Mouse (Mus musculus) hematopoietic stem cell, adult 5-6 weeks (primary cell): ENCODE data around the gene Olfr641. TPM values are rescaled to one million over a fixed set of nuclear protein-coding genes. Genes with fewer than 3 reads are reported as not detected.

Source experiments
- ATAC-seq, 2 experiments: fragments of 125-278 bp in 1 of 2; replicated peaks in 1 of 2; 2 replicates each; pipeline ENCODE4 v1.8.0; 2016 to 2017; ENCODE audit warnings: inconsistent platforms in 2 of 2, mild to moderate bottlenecking in 2 of 2, moderate number of reproducible peaks in 2 of 2, low read depth in 1 of 2, moderate TSS enrichment in 1 of 2; ENCODE audit not compliant: low FRiP score in 2 of 2, poor library complexity in 2 of 2, severe bottlenecking in 2 of 2, insufficient read depth in 1 of 2, low TSS enrichment in 1 of 2
- total RNA-seq: library from RNA; stranded (forward); fragments of 172-1452, 232-1000 nt; gene quantifications from 2 replicates; pipeline ENCODE4 v1.2.3, GENCODE M21; 2017

Gene Olfr641
- total RNA-seq = not detected in 2 replicates

- ATAC-seq = no peak
Measured at GRCm38 (mm10) chr7:104035145-104035544, at the start of gene Olfr641. TSS of gene Olfr641 (plus strand) at chr7:104035445.

GRCm38 (mm10) chr7:103998446-103998845, 36.8 kb upstream of the Olfr641 start, which contains the start of gene Olfr638:
TSS of gene Olfr638 (plus strand) at chr7:103998746.
- no peak for ATAC-seq

GRCm38 (mm10) chr7:103999124-103999523, 36.1 kb upstream of the Olfr641 start:
- no peak for ATAC-seq

GRCm38 (mm10) chr7:104017203-104017602, 18.0 kb upstream of the Olfr641 start, which contains the start of gene Olfr639:
TSS of gene Olfr639 (minus strand) at chr7:104017303.
- ATAC-seq = no peak

GRCm38 (mm10) chr7:104018953-104019352, 16.3 kb upstream of the Olfr641 start:
- no peak; a peak in 1 of 4 replicates for ATAC-seq

- ATAC-seq = no peak; a peak in 1 of 4 replicates
Measured at GRCm38 (mm10) chr7:104021651-104022050, 13.6 kb upstream of the Olfr641 start.

GRCm38 (mm10) chr7:104025473-104025872, 9.8 kb upstream of the Olfr641 start, which contains the start of gene Olfr640:
TSS of gene Olfr640 (minus strand) at chr7:104025573.
- no peak for ATAC-seq

- ATAC-seq = no peak
Measured at GRCm38 (mm10) chr7:104026978-104027377, 8.3 kb upstream of the Olfr641 start.

GRCm38 (mm10) chr7:104050745-104051144, 15.5 kb downstream of the Olfr641 start:
- ATAC-seq = peak in 1 of 2 experiments; percentile 32; a peak in 1 of 4 replicates

- ATAC-seq = no peak
Measured at GRCm38 (mm10) chr7:104052566-104052965, 17.3 kb downstream of the Olfr641 start, which contains the start of gene Olfr642. TSS of gene Olfr642 (minus strand) at chr7:104052666.

GRCm38 (mm10) chr7:104059215-104059614, 24.0 kb downstream of the Olfr641 start:
- no peak for ATAC-seq

GRCm38 (mm10) chr7:104061345-104061744, 26.1 kb downstream of the Olfr641 start, which contains the start of gene 4930516K23Rik:
TSS of gene 4930516K23Rik (minus strand) at chr7:104061445.
- no peak for ATAC-seq

GRCm38 (mm10) chr7:104071769-104072168, 36.5 kb downstream of the Olfr641 start, which contains the start of gene Olfr644:
TSS of gene Olfr644 (minus strand) at chr7:104071869.
- ATAC-seq = no peak

GRCm38 (mm10) chr7:104085365-104085764, 50.1 kb downstream of the Olfr641 start, which contains the start of gene Olfr645:
TSS of gene Olfr645 (minus strand) at chr7:104085465.
- no peak for ATAC-seq

Other genes starting within 250 kb of the Olfr641 start
- not detected in 2 replicates for gene Olfr67, start 243.6 kb upstream of the Olfr641 start, total RNA-seq
- 14.9 and 19.7 TPM in 2 replicates for gene Hbb-bt, start 221.4 kb upstream of the Olfr641 start, total RNA-seq
- 47.4 and 80.7 TPM in 2 replicates for gene Hbb-bs, start 207.3 kb upstream of the Olfr641 start, total RNA-seq
- gene Hbb-bh2, start 194.9 kb upstream of the Olfr641 start, total RNA-seq = not detected in 2 replicates
- not detected in 2 replicates for gene Hbb-bh1, start 192.3 kb upstream of the Olfr641 start, total RNA-seq
- not detected in 2 replicates for gene Hbb-y, start 182.2 kb upstream of the Olfr641 start, total RNA-seq
- not detected in 2 replicates for gene Olfr66, start 149.2 kb upstream of the Olfr641 start, total RNA-seq
- not detected in 2 replicates for gene Olfr64, start 141.0 kb upstream of the Olfr641 start, total RNA-seq
- gene Olfr65, start 132.0 kb upstream of the Olfr641 start, total RNA-seq = not detected in 2 replicates
- gene Olfr631, start 106.6 kb upstream of the Olfr641 start, total RNA-seq = not detected in 2 replicates
- gene Olfr632, start 101.1 kb upstream of the Olfr641 start, total RNA-seq = 1.6 TPM in 1 of 2 replicates, not detected in the other
- gene Olfr633, start 91.0 kb upstream of the Olfr641 start, total RNA-seq = not detected in 2 replicates
- not detected in 2 replicates for gene Olfr635, start 64.3 kb upstream of the Olfr641 start, total RNA-seq
- gene Olfr638, start 36.7 kb upstream of the Olfr641 start, total RNA-seq = not detected in 2 replicates
- gene Olfr639, start 18.1 kb upstream of the Olfr641 start, total RNA-seq = 0.13 TPM in 1 of 2 replicates, not detected in the other
- not detected in 2 replicates for gene Olfr640, start 9.9 kb upstream of the Olfr641 start, total RNA-seq
- 0.56 TPM in 1 of 2 replicates, not detected in the other for gene Olfr642, start 17.2 kb downstream of the Olfr641 start, total RNA-seq
- not detected in 2 replicates for gene 4930516K23Rik, start 26.0 kb downstream of the Olfr641 start, total RNA-seq
- 0.10 and 0.38 TPM in 2 replicates for gene Olfr644, start 36.4 kb downstream of the Olfr641 start, total RNA-seq
- gene Olfr645, start 50.0 kb downstream of the Olfr641 start, total RNA-seq = not detected in 2 replicates
- gene Olfr646, start 69.4 kb downstream of the Olfr641 start, total RNA-seq = 0.38 TPM in 1 of 2 replicates, not detected in the other
- gene Ubqln5, start 94.4 kb downstream of the Olfr641 start, total RNA-seq = 0.25 TPM in 1 of 2 replicates, not detected in the other
- not detected in 2 replicates for gene Olfr643, start 102.0 kb downstream of the Olfr641 start, total RNA-seq
- gene Ubqln3, start 107.8 kb downstream of the Olfr641 start, total RNA-seq = 0.13 and 0.30 TPM in 2 replicates
- 0.05 TPM in 1 of 2 replicates, not detected in the other for gene Ubqlnl, start 115.1 kb downstream of the Olfr641 start, total RNA-seq
- 2.5 TPM in 1 of 2 replicates, not detected in the other for gene Olfm5, start 129.4 kb downstream of the Olfr641 start, total RNA-seq
- gene Olfr648, start 147.9 kb downstream of the Olfr641 start, total RNA-seq = not detected in 2 replicates
- gene Olfr649, start 160.5 kb downstream of the Olfr641 start, total RNA-seq = not detected in 2 replicates
- gene Trim6, start 183.3 kb downstream of the Olfr641 start, total RNA-seq = 9.3 and 16.7 TPM in 2 replicates
- 49.1 and 62.5 TPM in 2 replicates for gene Trim34a, start 209.0 kb downstream of the Olfr641 start, total RNA-seq